Mouse (Mus musculus): ENCODE measurements around the gene Sacm1l. TPM values are rescaled to one million over a fixed set of nuclear protein-coding genes. Genes with fewer than 3 reads are reported as not detected.

Sacm1l gene
- polyA plus RNA-seq, 1 experiment from 2014 or later, result 53.9 TPM

- H3K4me2 ChIP-seq, result no peak overlapping the region
- peaks cover 2% of the 10 kb centered on the region; the same call in 1 of the 2 replicates for H3K36me3 ChIP-seq (ENCODE audit: control insufficient read depth, insufficient read depth, low read length)
- no peaks in the 10 kb centered on the region for H3K27me3 ChIP-seq (ENCODE audit: control insufficient read depth, insufficient read depth, low read length)
- no peak for DNase-seq (ENCODE audit: low spot score, missing footprints)
- H3K27ac ChIP-seq (ENCODE audit: low read depth, low read length), result no peak overlapping the region
- ATAC-seq (ENCODE audit: low FRiP score), result no peak
- H3K9me3 ChIP-seq (ENCODE audit: control insufficient read depth, low read length), result no peaks in the 10 kb centered on the region
- H3K9ac ChIP-seq (ENCODE audit: low read length), result no peak overlapping the region
- WGBS, result 93% methylated on average over 13 of the region's 13 CpGs
- no peaks in the 10 kb centered on the region for H3K4me1 ChIP-seq (ENCODE audit: control insufficient read depth, insufficient read depth, low read length)
- no peak overlapping the region for H3K4me3 ChIP-seq (ENCODE audit: low read depth, low read length)
Observed at GRCm38 (mm10) chr9:123518969-123519894, 10.3 kb upstream of the Sacm1l start.

GRCm38 (mm10) chr9:123520735-123521134 is 8.8 kb upstream of the Sacm1l start:
- Histone ChIP-seq H3K4me2 (no peak overlapping the region), H3K9ac (ENCODE audit: low read length) (no peak overlapping the region), H3K4me3 (ENCODE audit: low read depth, low read length) (no peak overlapping the region), H3K27ac (ENCODE audit: low read depth, low read length) (no peak overlapping the region), H3K4me1 (ENCODE audit: control insufficient read depth, insufficient read depth, low read length) (no peaks in the 10 kb centered on the region), H3K27me3 (ENCODE audit: control insufficient read depth, insufficient read depth, low read length) (no peaks in the 10 kb centered on the region), H3K9me3 (ENCODE audit: control insufficient read depth, low read length) (no peaks in the 10 kb centered on the region), H3K36me3 (ENCODE audit: control insufficient read depth, insufficient read depth, low read length) (peaks cover 2% of the 10 kb centered on the region; the same call in 1 of the 2 replicates)
- ATAC-seq (ENCODE audit: low FRiP score) (no peak), DNase-seq (ENCODE audit: low spot score, missing footprints) (no peak)
- WGBS, result 89% methylated on average over 3 of the region's 3 CpGs

- H3K9me3 ChIP-seq (ENCODE audit: control insufficient read depth, low read length), result no peaks in the 10 kb centered on the region
- no peak overlapping the region for H3K27ac ChIP-seq (ENCODE audit: low read depth, low read length)
- peaks cover 7% of the 10 kb centered on the region for H3K4me1 ChIP-seq (ENCODE audit: control insufficient read depth, insufficient read depth, low read length)
- DNase-seq (ENCODE audit: low spot score, missing footprints) (peak; percentile 91), ATAC-seq (ENCODE audit: low FRiP score) (no peak)
- no peak overlapping the region for H3K9ac ChIP-seq (ENCODE audit: low read length)
- H3K36me3 ChIP-seq (ENCODE audit: control insufficient read depth, insufficient read depth, low read length), result no peaks in the 10 kb centered on the region; the same call in 1 of the 2 replicates
- 24% methylated on average over 3 of the region's 3 CpGs for WGBS
- H3K4me2 ChIP-seq, result no peak overlapping the region
- no peak overlapping the region for H3K4me3 ChIP-seq (ENCODE audit: low read depth, low read length)
- no peaks in the 10 kb centered on the region for H3K27me3 ChIP-seq (ENCODE audit: control insufficient read depth, insufficient read depth, low read length)
Observed at GRCm38 (mm10) chr9:123523676-123524075, 5.9 kb upstream of the Sacm1l start.

GRCm38 (mm10) chr9:123525095-123525494 is 4.5 kb upstream of the Sacm1l start:
- ATAC-seq (ENCODE audit: low FRiP score) (no peak), DNase-seq (ENCODE audit: low spot score, missing footprints) (peak; percentile 90)
- H3K9me3 ChIP-seq (ENCODE audit: control insufficient read depth, low read length), result no peaks in the 10 kb centered on the region
- 2% methylated on average over 1 of the region's 1 CpGs for WGBS
- peaks cover 7% of the 10 kb centered on the region for H3K4me1 ChIP-seq (ENCODE audit: control insufficient read depth, insufficient read depth, low read length)
- H3K4me3 ChIP-seq (ENCODE audit: low read depth, low read length), result no peak overlapping the region
- no peak overlapping the region for H3K27ac ChIP-seq (ENCODE audit: low read depth, low read length)
- no peaks in the 10 kb centered on the region for H3K27me3 ChIP-seq (ENCODE audit: control insufficient read depth, insufficient read depth, low read length)
- no peak overlapping the region for H3K9ac ChIP-seq (ENCODE audit: low read length)
- no peak overlapping the region for H3K4me2 ChIP-seq
- no peaks in the 10 kb centered on the region for H3K36me3 ChIP-seq (ENCODE audit: control insufficient read depth, insufficient read depth, low read length)

- no peak for DNase-seq (ENCODE audit: low spot score, missing footprints)
- Histone ChIP-seq H3K4me3 (ENCODE audit: low read depth, low read length) (no peak overlapping the region), H3K27me3 (ENCODE audit: control insufficient read depth, insufficient read depth, low read length) (no peaks in the 10 kb centered on the region), H3K27ac (ENCODE audit: low read depth, low read length) (no peak overlapping the region), H3K9me3 (ENCODE audit: control insufficient read depth, low read length) (no peaks in the 10 kb centered on the region), H3K9ac (ENCODE audit: low read length) (no peak overlapping the region), H3K36me3 (ENCODE audit: control insufficient read depth, insufficient read depth, low read length) (no peaks in the 10 kb centered on the region), H3K4me1 (ENCODE audit: control insufficient read depth, insufficient read depth, low read length) (peaks cover 15% of the 10 kb centered on the region), H3K4me2 (no peak overlapping the region)
- ATAC-seq (ENCODE audit: low FRiP score), result no peak
- WGBS, result 85% methylated on average over 5 of the region's 5 CpGs
Observed at GRCm38 (mm10) chr9:123526502-123526901, 3.1 kb upstream of the Sacm1l start.

- peaks cover 18% of the 10 kb centered on the region for H3K4me1 ChIP-seq (ENCODE audit: control insufficient read depth, insufficient read depth, low read length)
- DNase-seq (ENCODE audit: low spot score, missing footprints) (no peak), ATAC-seq (ENCODE audit: low FRiP score) (no peak)
- peak overlapping the region; percentile 71 for H3K27ac ChIP-seq (ENCODE audit: low read depth, low read length)
- H3K4me3 ChIP-seq (ENCODE audit: low read depth, low read length), result peak overlapping the region; percentile 93
- peak overlapping the region; percentile 64 for H3K4me2 ChIP-seq
- H3K27me3 ChIP-seq (ENCODE audit: control insufficient read depth, insufficient read depth, low read length), result no peaks in the 10 kb centered on the region
- 29% methylated on average over 6 of the region's 6 CpGs for WGBS
- H3K36me3 ChIP-seq (ENCODE audit: control insufficient read depth, insufficient read depth, low read length), result no peaks in the 10 kb centered on the region
- H3K9me3 ChIP-seq (ENCODE audit: control insufficient read depth, low read length), result no peaks in the 10 kb centered on the region
- peak overlapping the region; percentile 69 for H3K9ac ChIP-seq (ENCODE audit: low read length)
Observed at GRCm38 (mm10) chr9:123528087-123528925, 1.3 kb upstream of the Sacm1l start.

GRCm38 (mm10) chr9:123528926-123529295 is 648 bp upstream of the Sacm1l start:
- peak overlapping the region; percentile 69 for H3K9ac ChIP-seq (ENCODE audit: low read length)
- H3K27ac ChIP-seq (ENCODE audit: low read depth, low read length), result peak overlapping the region; percentile 71
- peak; percentile 96 for DNase-seq (ENCODE audit: low spot score, missing footprints)
- ATAC-seq (ENCODE audit: low FRiP score), result peak; percentile 19; the same call in 1 of the 2 replicates
- peak overlapping the region; percentile 93 for H3K4me3 ChIP-seq (ENCODE audit: low read depth, low read length)
- no peaks in the 10 kb centered on the region for H3K27me3 ChIP-seq (ENCODE audit: control insufficient read depth, insufficient read depth, low read length)
- peaks cover 18% of the 10 kb centered on the region for H3K4me1 ChIP-seq (ENCODE audit: control insufficient read depth, insufficient read depth, low read length)
- no peaks in the 10 kb centered on the region for H3K9me3 ChIP-seq (ENCODE audit: control insufficient read depth, low read length)
- WGBS, result under 1% methylated on average over 17 of the region's 17 CpGs
- H3K4me2 ChIP-seq, result peak overlapping the region; percentile 64
- no peaks in the 10 kb centered on the region for H3K36me3 ChIP-seq (ENCODE audit: control insufficient read depth, insufficient read depth, low read length)

GRCm38 (mm10) chr9:123530158-123530475 is 558 bp downstream of the Sacm1l start:
- Histone ChIP-seq H3K36me3 (ENCODE audit: control insufficient read depth, insufficient read depth, low read length) (no peaks in the 10 kb centered on the region), H3K4me2 (peak overlapping the region; percentile 69), H3K27ac (ENCODE audit: low read depth, low read length) (peak overlapping the region; percentile 77), H3K4me1 (ENCODE audit: control insufficient read depth, insufficient read depth, low read length) (peaks cover 18% of the 10 kb centered on the region), H3K9ac (ENCODE audit: low read length) (peak overlapping the region; percentile 94), H3K27me3 (ENCODE audit: control insufficient read depth, insufficient read depth, low read length) (no peaks in the 10 kb centered on the region), H3K4me3 (ENCODE audit: low read depth, low read length) (peak overlapping the region; percentile 93), H3K9me3 (ENCODE audit: control insufficient read depth, low read length) (no peaks in the 10 kb centered on the region)
- ATAC-seq (ENCODE audit: low FRiP score), result no peak
- WGBS, result under 1% methylated on average over 13 of the region's 13 CpGs
- DNase-seq (ENCODE audit: low spot score, missing footprints), result peak; percentile 95
